Mouse (Mus musculus) cerebellum, adult 2 months (tissue): Measurements from ENCODE around the gene Tle2. TPM values are rescaled to one million over a fixed set of nuclear protein-coding genes. Genes with fewer than 3 reads are reported as not detected.

Source experiments
- DNase-seq, 2 experiments: peaks; one replicate each; pipeline ENCODE4 v3.0.0; 2021
- H3K27ac ChIP-seq: fragments of 200-500 bp; 2 replicates; pipeline ENCODE4 v1.5.1; 2012; ENCODE audit warnings: low read length, control low read depth, inconsistent platforms; ENCODE audit not compliant: insufficient read depth
- H3K27me3 ChIP-seq: fragments of 200-500 bp; 2 replicates; pipeline ENCODE4 v1.6.1; 2012; ENCODE audit warnings: inconsistent platforms, mild to moderate bottlenecking, low read length, moderate library complexity; ENCODE audit not compliant: control insufficient read depth, insufficient read depth
- H3K4me1 ChIP-seq: fragments of 200-500 bp; 2 replicates; pipeline ENCODE4 v1.6.1; 2011; ENCODE audit warnings: low read length; ENCODE audit not compliant: control insufficient read depth, insufficient read depth
- H3K4me3 ChIP-seq: fragments of 200-500 bp; replicated peaks from 2 replicates; pipeline ENCODE3; 2011; ENCODE audit warnings: mild to moderate bottlenecking, low read depth, low read length, control low read depth; ENCODE audit not compliant: insufficient read depth
- CTCF ChIP-seq: fragments of 200-500 bp; IDR thresholded peaks from 2 replicates; pipeline ENCODE4 v1.5.1; 2011; ENCODE audit warnings: low read depth, mild to moderate bottlenecking, control low read depth, low read length, moderate library complexity, borderline replicate concordance; ENCODE audit not compliant: insufficient read depth
- POLR2A ChIP-seq: fragments of 200-500 bp; IDR thresholded peaks from 2 replicates; pipeline ENCODE4 v1.6.1; 2011; ENCODE audit warnings: low read length, control low read depth, borderline replicate concordance; ENCODE audit not compliant: insufficient read depth
- whole genome bisulfite sequencing: fragments of 180-500 bp; shearing (Covaris S2); methylation state at CpG from one replicate; pipeline ENCODE4 v1.1.7; 2018; 5-methylcytosine and 5-hydroxymethylcytosine counted together
- polyA plus RNA-seq: library from polyadenylated mRNA; depleted of rRNA; stranded (reverse); fragments of >200 nt; gene quantifications from 2 replicates; pipeline ENCODE4 v1.2.3, GENCODE M21; 2012

Tle2 gene
- polyA plus RNA-seq, 1 experiment = 282 TPM

GRCm38 (mm10) chr10:81598871-81599270 is 24.5 kb downstream of the Tle2 start:
- no peak for TF ChIP-seq CTCF
- no peak for TF ChIP-seq POLR2A
- WGBS = 82% methylated on average over 6 of the region's 6 CpGs
- no peak for DNase-seq

GRCm38 (mm10) chr10:81599630-81600029 is 25.3 kb downstream of the Tle2 start:
- no peak for TF ChIP-seq POLR2A
- TF ChIP-seq CTCF = no peak
- H3K4me1 ChIP-seq = peaks cover 27% of the 10 kb centered on the region
- DNase-seq = no peak
- H3K27me3 ChIP-seq = no peaks in the 10 kb centered on the region
- 88% methylated on average over 5 of the region's 5 CpGs for WGBS
- H3K4me3 ChIP-seq = no peak overlapping the region
- H3K27ac ChIP-seq = no peak overlapping the region

More at GRCm38 (mm10) chr10:81598871-81599270, 24.5 kb downstream of the Tle2 start:
- Histone ChIP-seq H3K27ac (no peak overlapping the region), H3K4me3 (no peak overlapping the region), H3K4me1 (peaks cover 31% of the 10 kb centered on the region), H3K27me3 (no peaks in the 10 kb centered on the region)

GRCm38 (mm10) chr10:81600096-81600495 is 25.7 kb downstream of the Tle2 start:
- H3K4me3 ChIP-seq = no peak overlapping the region
- WGBS = 74% methylated on average over 10 of the region's 10 CpGs
- H3K27ac ChIP-seq = no peak overlapping the region
- no peaks in the 10 kb centered on the region for H3K27me3 ChIP-seq
- peak in 1 of 2 experiments; percentile 17 for DNase-seq
- no peak for TF ChIP-seq POLR2A
- TF ChIP-seq CTCF = no peak
- peaks cover 31% of the 10 kb centered on the region for H3K4me1 ChIP-seq

- H3K4me3 ChIP-seq = peak within 1 kb of the TSS; percentile 51
- H3K27me3 ChIP-seq = no peaks in the 10 kb centered on the region
- peak; percentile 93 to 94 for DNase-seq
- H3K4me1 ChIP-seq = peaks cover 31% of the 10 kb centered on the region
- H3K27ac ChIP-seq = no peak within 1 kb of the TSS
- TF ChIP-seq CTCF = no peak
- TF ChIP-seq POLR2A = 0 out of 2 replicates have a peak, but pooled peaks have one; percentile 10
- under 1% methylated on average over 28 of the region's 28 CpGs for WGBS
These were observed 26.4 kb downstream of the Tle2 start, which contains the start of gene Tle6 for GRCm38 (mm10) chr10:81600738-81601203. Tle6 (minus strand) TSS chr10:81601073.

- TF ChIP-seq CTCF (no peak), POLR2A (no peak)
These were observed 27.1 kb downstream of the Tle2 start for GRCm38 (mm10) chr10:81601396-81601905.

GRCm38 (mm10) chr10:81602741-81603151 is 28.4 kb downstream of the Tle2 start:
- Histone ChIP-seq H3K4me3 (no peak overlapping the region), H3K27me3 (no peaks in the 10 kb centered on the region), H3K27ac (peak overlapping the region; percentile 54; the same call in 1 of the 2 replicates), H3K4me1 (peaks cover 22% of the 10 kb centered on the region)
- 6% methylated on average over 4 of the region's 4 CpGs for WGBS
- peak; percentile 58 for TF ChIP-seq CTCF
- no peak for TF ChIP-seq POLR2A
- DNase-seq = peak; percentile 69 to 70

More at GRCm38 (mm10) chr10:81601396-81601905, 27.1 kb downstream of the Tle2 start:
- no peak for DNase-seq
- Histone ChIP-seq H3K27me3 (no peaks in the 10 kb centered on the region), H3K27ac (no peak overlapping the region), H3K4me3 (no peak overlapping the region), H3K4me1 (peaks cover 31% of the 10 kb centered on the region)
- 58% methylated on average over 7 of the region's 7 CpGs for WGBS

- no peak overlapping the region for H3K27ac ChIP-seq
- 77% methylated on average over 12 of the region's 12 CpGs for WGBS
- H3K27me3 ChIP-seq = no peaks in the 10 kb centered on the region
- H3K4me3 ChIP-seq = peak overlapping the region; percentile 7
- no peak for TF ChIP-seq POLR2A
- no peak for TF ChIP-seq CTCF
- DNase-seq = peak in 1 of 2 experiments; percentile 33
- H3K4me1 ChIP-seq = peaks cover 20% of the 10 kb centered on the region
These were observed 29.9 kb downstream of the Tle2 start for GRCm38 (mm10) chr10:81604019-81604967.
